Mouse (Mus musculus) spleen, adult 2 months (tissue): ENCODE measurements at regions not wholly inside any gene's neighbourhood (a gene's known extent, or its start where the extent isn't known, plus 50 kb on each side); places are given as distances from the start of the nearest gene placed in this dataset.

Experiments used
- DNase-seq, 2 experiments: peaks; one replicate each; pipeline versions ENCODE4 v3.0.0 to v3.0.0-alpha.2; 2012 to 2021; ENCODE audit warnings: low spot score in 2 of 2, low read depth in 1 of 2
- H3K27ac ChIP-seq: fragments of 200-500 bp; 2 replicates; pipeline ENCODE4 v1.5.1; 2012; ENCODE audit warnings: low read length, inconsistent platforms; ENCODE audit not compliant: insufficient read depth
- H3K27me3 ChIP-seq: fragments of 200-500 bp; 2 replicates; pipeline ENCODE4 v1.6.1; 2012; ENCODE audit warnings: mild to moderate bottlenecking, moderate library complexity, low read length, inconsistent platforms; ENCODE audit not compliant: control insufficient read depth, insufficient read depth
- H3K36me3 ChIP-seq: fragments of 200-500 bp; 2 replicates; pipeline ENCODE4 v1.6.1; 2012; ENCODE audit warnings: mild to moderate bottlenecking, low read length, inconsistent platforms; ENCODE audit not compliant: control insufficient read depth, insufficient read depth
- H3K4me1 ChIP-seq: fragments of 200-500 bp; 2 replicates; pipeline ENCODE4 v1.6.1; 2011; ENCODE audit warnings: inconsistent platforms; ENCODE audit not compliant: control insufficient read depth, insufficient read depth, insufficient read length
- H3K4me3 ChIP-seq: fragments of 200-500 bp; 2 replicates; pipeline ENCODE4 v1.5.1; 2011; ENCODE audit warnings: mild to moderate bottlenecking, inconsistent platforms; ENCODE audit not compliant: insufficient read depth, insufficient read length; ENCODE audit errors: extremely low read depth
- CTCF ChIP-seq: fragments of 200-500 bp; IDR thresholded peaks from 2 replicates; pipeline ENCODE4 v1.5.1; 2011; ENCODE audit warnings: mild to moderate bottlenecking, inconsistent platforms; ENCODE audit not compliant: insufficient read depth, insufficient read length, insufficient replicate concordance; ENCODE audit errors: extremely low read depth
- POLR2A ChIP-seq: fragments of 200-500 bp; IDR thresholded peaks from 2 replicates; pipeline ENCODE4 v1.6.1; 2011; ENCODE audit warnings: low read depth, low read length, inconsistent platforms
- WGBS: fragments of 180-500 bp; shearing (Covaris S2); methylation state at CpG from one replicate; pipeline ENCODE4 v1.1.7; 2018; 5-methylcytosine and 5-hydroxymethylcytosine counted together

DNA sequence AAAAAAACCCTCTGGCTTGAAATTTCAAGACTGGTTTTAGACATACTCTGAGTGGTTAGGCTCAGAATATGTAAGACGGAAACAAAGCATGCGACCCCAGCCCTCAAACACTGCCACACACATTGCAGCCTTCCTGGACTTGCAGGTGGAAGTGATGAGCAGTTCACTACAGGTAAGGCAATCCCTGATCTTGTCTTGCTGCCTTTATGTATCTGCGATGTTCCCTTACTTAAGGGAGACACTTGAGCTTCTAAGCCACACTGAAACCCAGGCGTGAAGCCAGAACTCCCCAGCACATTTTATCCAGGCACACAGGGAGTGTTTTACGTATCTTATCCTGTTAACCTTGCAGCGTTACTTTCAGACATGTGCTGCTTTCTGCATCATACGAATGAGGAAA lies 342.9 kb downstream of the Rnf144a start:
- H3K27ac ChIP-seq = no peak overlapping the region
- no peak for DNase-seq
- peaks cover 7% of the 10 kb centered on the region; the same call in 1 of the 2 replicates for H3K4me1 ChIP-seq
- TF ChIP-seq POLR2A (no peak), CTCF (no peak)
- H3K27me3 ChIP-seq = no peaks in the 10 kb centered on the region
- H3K36me3 ChIP-seq = no peaks in the 10 kb centered on the region
- H3K4me3 ChIP-seq = no peak overlapping the region
- WGBS = 88% methylated on average over 7 of the region's 7 CpGs

DNA sequence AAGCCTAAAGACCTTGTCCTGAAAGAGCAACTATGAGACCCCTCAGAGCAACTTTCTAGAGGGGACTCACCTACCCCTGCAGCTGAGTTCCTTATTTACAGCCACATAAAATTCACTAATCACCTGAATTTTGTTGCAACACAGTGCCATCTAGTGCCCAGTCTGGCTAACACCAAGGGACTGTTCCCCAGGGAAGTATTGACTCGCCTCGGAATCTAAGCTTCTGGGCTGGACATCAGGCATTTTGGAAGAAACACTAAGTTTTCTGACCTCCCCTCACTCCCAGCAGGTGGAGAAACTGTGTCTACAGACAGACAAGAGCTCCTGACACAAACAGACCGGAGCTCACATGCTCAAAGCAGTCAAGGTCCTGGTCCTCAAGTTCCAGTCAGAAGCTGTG lies 343.4 kb downstream of the Rnf144a start:
- peak; percentile 64 to 69 for DNase-seq
- WGBS = 16% methylated on average over 3 of the region's 3 CpGs
- Histone ChIP-seq H3K27me3 (no peaks in the 10 kb centered on the region), H3K27ac (no peak overlapping the region), H3K4me1 (peaks cover 7% of the 10 kb centered on the region; the same call in 1 of the 2 replicates), H3K36me3 (no peaks in the 10 kb centered on the region), H3K4me3 (no peak overlapping the region)
- no peak for TF ChIP-seq POLR2A
- TF ChIP-seq CTCF = peak; percentile 65; the same call in 1 of the 2 replicates

DNA sequence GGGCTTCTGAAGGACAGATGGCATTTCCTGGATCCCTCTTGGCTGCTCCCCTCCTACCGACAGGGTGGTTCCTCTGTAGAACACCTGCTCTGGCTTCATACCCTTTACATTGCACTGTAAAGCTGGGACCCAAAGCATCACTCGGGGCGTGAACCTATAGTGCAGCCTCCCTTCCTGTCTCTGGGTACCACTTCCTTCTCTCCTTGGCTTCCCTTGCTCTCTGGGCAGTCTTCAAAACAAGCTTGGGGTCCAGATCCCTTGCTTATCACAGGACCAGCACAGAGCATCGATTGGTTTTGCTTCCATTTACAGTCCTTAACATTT lies 346.4 kb downstream of the Rnf144a start:
- peak overlapping the region; percentile 17; the same call in 1 of the 2 replicates for H3K4me3 ChIP-seq
- H3K4me1 ChIP-seq = peaks cover 7% of the 10 kb centered on the region; the same call in 1 of the 2 replicates
- H3K36me3 ChIP-seq = no peaks in the 10 kb centered on the region
- H3K27ac ChIP-seq = peak overlapping the region; percentile 85
- DNase-seq = no peak
- H3K27me3 ChIP-seq = no peaks in the 10 kb centered on the region
- no peak for TF ChIP-seq POLR2A
- no peak for TF ChIP-seq CTCF
- 13% methylated on average over 4 of the region's 4 CpGs for WGBS

DNA sequence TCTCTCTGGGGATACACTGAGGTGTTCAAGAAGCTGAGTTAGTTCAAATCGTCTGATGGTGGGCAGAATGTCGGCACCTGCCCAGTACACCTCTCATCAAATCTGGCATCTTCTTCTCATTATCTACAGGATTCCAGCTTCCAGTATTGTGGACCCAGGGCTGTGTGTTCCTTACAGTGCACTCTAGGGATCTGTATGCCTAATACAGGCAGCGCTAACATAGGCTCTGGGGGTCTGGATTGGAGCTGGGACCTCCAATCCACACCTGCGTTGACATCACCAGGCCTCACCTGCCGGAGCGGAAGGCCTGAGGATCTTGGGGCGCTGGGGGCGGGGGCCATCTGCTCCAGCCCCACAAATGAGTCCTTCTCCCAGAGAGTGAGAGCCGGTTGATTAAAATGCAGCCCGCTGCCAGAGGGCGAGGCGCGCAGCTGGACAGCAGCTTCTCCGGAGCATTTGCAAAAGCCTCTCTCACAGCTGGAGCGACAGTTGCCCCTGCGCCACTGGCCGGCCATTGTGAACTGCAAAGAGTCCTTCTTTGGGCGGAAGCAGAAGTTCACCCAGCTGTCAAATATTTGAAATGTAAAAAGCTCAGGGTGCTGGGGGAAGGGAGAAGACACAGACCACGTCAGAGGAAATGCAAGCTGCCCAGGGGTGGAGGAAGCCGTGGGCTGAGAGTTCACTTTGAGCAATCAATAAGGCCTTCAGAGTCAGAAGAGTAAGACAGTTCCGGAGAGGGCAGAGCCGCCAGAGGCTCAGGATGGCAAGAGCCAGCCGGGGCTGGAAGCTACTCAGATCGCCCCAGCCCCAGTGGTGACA lies 347.0 kb downstream of the Rnf144a start:
- peak overlapping the region; percentile 85 for H3K27ac ChIP-seq
- H3K27me3 ChIP-seq = no peaks in the 10 kb centered on the region
- H3K4me3 ChIP-seq = peak overlapping the region; percentile 21
- DNase-seq = peak; percentile 64 to 65
- 19% methylated on average over 24 of the region's 24 CpGs for WGBS
- no peaks in the 10 kb centered on the region for H3K36me3 ChIP-seq
- no peak for TF ChIP-seq CTCF
- TF ChIP-seq POLR2A = peak; percentile 4; the same call in 1 of the 2 replicates
- H3K4me1 ChIP-seq = peaks cover 7% of the 10 kb centered on the region; the same call in 1 of the 2 replicates

DNA sequence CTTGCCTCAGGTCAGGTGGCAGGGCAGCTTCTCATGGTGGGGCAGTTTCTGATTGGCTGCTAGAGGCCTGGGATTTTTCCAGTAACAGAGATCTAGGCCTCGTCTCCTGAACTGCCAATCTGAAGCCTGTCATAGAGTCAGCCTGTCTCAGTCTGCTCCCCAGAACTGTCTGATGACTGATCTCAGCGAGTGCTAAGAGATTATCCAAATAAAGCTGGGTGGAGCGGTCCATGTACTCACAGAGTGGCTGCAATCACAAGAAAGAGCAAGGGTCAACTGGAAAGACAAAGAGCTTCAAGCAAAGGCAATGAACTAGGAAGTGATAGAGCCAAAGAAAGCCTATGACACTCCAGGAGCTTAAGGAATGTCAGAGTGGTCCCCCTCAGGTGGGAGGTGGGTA lies 354.7 kb downstream of the Rnf144a start:
- Histone ChIP-seq H3K27ac (no peak overlapping the region), H3K4me3 (no peak overlapping the region), H3K36me3 (no peaks in the 10 kb centered on the region), H3K27me3 (no peaks in the 10 kb centered on the region), H3K4me1 (no peaks in the 10 kb centered on the region)
- DNase-seq = no peak
- 80% methylated on average over 3 of the region's 3 CpGs for WGBS
- TF ChIP-seq POLR2A (no peak), CTCF (no peak)

DNA sequence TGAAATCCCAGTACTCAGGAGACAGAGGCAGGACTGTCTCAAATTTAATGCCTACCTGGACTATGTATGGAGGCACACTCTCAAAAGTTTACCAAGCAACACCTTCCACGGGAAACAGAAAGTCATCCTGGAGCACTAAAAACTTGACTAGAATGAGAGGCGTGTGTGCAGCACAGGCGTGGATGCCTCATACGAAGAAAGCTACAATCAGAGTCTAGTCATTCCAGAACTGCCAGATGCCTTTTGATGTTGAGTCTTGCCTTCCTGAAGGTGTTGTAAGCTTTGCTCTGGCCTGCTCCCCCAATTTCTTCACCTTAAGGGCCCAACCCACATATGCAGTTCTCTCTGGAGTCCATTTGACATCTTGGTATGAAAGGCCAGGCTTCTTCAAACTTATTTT lies 356.0 kb downstream of the Rnf144a start:
- Histone ChIP-seq H3K27ac (no peak overlapping the region), H3K4me3 (no peak overlapping the region), H3K4me1 (no peaks in the 10 kb centered on the region), H3K27me3 (no peaks in the 10 kb centered on the region), H3K36me3 (no peaks in the 10 kb centered on the region)
- TF ChIP-seq POLR2A = no peak
- no peak for TF ChIP-seq CTCF
- WGBS = 88% methylated on average over 4 of the region's 4 CpGs
- DNase-seq = no peak

DNA sequence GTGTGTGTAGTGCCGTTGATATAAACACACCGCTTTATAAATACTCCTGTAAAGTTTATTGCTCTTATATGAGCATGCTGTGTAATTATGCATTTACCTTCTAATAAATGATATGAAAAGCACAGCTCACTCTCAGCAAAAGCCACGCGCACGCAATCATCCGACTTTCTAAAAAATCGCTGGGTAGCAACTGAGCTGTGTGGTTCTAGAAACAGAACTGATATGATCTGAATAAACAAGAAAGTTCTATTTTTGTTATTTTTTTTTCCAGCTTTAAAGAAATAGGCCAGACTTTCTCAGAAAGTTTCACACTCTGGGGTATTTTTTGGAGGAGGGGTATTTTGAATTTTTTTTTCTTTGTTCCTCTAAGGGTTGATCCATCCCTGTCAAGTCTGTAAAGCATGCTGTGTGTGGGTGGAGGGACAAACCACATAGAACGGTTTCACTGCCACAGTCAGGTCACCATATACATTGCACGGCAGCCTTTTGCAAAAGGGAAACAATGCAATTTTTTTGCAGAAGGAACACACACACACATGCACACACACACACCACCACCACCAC lies 357.5 kb downstream of the Rnf144a start:
- TF ChIP-seq CTCF (no peak), POLR2A (no peak)
- no peak overlapping the region for H3K4me3 ChIP-seq
- no peaks in the 10 kb centered on the region for H3K4me1 ChIP-seq
- no peak for DNase-seq
- no peak overlapping the region for H3K27ac ChIP-seq
- WGBS = 53% methylated on average over 9 of the region's 9 CpGs
- no peaks in the 10 kb centered on the region for H3K27me3 ChIP-seq
- no peaks in the 10 kb centered on the region for H3K36me3 ChIP-seq
